Mouse (Mus musculus): ENCODE results near the gene Arid5b.

Gene Arid5b

DNA sequence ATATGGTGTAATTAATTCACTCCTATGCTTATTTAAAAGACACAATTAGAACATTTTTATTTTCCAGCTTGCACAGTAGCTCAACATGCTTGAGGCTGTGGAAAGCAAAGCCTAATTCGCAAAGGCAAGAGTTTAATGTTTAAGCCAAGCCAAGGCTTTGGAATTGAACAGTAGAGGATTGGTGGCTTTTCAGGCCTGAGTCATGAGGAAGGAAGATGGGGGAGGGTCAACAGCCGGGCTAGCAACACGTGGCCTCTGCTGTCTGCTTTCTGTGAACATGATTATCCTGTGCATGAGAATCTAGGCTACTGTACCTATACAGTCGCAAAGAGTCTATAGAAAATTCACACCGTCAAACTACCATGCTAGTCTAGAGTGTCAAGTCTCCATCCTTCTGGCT, 9.9 kb downstream of the Arid5b start:
- DNase-seq = no peak

GRCm38 (mm10) chr10:68263969-68264688, 14.4 kb downstream of the Arid5b start:
- no peak for DNase-seq

DNA sequence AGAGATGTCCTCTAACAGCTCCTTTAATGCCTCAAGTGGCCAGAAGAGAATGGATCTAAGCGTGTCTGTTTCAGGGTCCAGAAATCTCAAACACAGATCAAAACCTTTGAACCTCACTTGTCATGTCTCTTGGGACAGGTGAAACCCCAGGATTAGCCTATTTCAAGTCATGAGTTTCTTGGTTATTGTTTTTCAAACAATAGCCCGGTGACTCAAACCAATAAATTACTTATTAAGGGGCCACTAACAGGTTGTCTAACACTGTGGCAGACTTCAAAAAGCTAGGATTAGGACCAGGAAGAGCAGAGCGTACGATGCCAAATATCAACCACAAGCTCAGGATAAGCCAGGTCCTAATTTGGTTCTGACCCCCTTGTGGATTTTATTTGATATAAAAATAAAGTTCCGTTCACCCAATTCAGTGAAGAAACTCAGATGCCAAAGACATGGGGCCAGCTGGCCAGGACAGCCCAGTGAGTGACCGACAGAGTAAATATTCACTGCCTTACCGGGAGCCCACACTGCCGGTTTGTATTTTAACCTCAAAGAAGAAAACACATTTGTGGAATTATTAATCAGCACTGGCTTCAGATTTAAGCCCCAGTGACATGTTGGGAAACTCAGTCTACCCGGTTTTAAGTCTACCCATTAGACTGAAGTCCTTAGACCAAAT, 15.1 kb downstream of the Arid5b start:
- DNase-seq = no peak

- no peak for DNase-seq
Measured at GRCm38 (mm10) chr10:68259601-68260000, 18.9 kb downstream of the Arid5b start.

GRCm38 (mm10) chr10:68257358-68258056, 21.0 kb downstream of the Arid5b start:
- DNase-seq = no peak

DNA sequence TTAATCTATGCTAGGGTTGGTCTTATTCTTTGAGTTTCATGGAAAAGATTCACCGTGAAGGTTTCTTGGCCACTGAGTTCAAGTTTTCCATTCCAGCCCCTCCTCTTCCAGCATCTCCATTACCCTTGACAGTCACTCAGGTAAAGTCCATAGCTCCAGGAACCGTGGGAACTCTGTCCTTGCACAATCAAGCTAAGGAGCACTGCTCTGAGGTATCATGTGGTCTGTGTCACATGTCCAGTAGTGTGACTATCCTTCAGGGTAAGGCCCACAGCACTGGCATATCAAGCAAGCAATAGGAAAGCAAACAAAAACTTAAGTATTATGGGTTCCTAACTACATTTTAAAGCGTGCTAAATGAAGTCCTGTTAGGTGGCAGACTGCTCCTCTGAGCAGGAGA, 22.4 kb downstream of the Arid5b start:
- DNase-seq = no peak

- no peak for DNase-seq
Measured at GRCm38 (mm10) chr10:68253452-68254117, 25.0 kb downstream of the Arid5b start.

- no peak for DNase-seq
Measured at GRCm38 (mm10) chr10:68252650-68253049, 25.9 kb downstream of the Arid5b start.

DNA sequence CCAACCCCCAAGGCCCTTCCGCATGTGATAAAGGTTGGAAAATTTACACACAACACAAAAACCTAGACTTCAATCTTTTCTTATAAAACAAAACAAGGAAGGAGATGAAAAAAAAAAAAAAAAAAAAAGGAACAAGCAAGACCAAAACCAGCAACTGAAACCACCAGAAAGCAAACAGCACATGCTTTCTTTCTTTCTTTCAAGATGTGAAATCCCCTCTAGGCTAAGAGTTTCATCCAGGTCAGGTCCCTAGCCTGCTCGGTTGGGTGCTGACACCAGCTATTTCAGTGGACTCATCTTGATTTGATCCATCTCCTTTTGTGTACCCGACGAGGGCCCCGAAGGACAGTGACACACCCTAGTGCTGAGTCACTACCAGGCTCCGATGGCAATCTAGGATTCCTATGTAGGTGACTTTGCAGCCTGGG, 29.2 kb downstream of the Arid5b start:
- no peak for DNase-seq

GRCm38 (mm10) chr10:68248281-68249015, 30.1 kb downstream of the Arid5b start:
- DNase-seq = no peak

GRCm38 (mm10) chr10:68247490-68248280, 30.9 kb downstream of the Arid5b start:
- no peak for DNase-seq

- DNase-seq = no peak
Measured at GRCm38 (mm10) chr10:68246603-68247247, 31.8 kb downstream of the Arid5b start.

DNA sequence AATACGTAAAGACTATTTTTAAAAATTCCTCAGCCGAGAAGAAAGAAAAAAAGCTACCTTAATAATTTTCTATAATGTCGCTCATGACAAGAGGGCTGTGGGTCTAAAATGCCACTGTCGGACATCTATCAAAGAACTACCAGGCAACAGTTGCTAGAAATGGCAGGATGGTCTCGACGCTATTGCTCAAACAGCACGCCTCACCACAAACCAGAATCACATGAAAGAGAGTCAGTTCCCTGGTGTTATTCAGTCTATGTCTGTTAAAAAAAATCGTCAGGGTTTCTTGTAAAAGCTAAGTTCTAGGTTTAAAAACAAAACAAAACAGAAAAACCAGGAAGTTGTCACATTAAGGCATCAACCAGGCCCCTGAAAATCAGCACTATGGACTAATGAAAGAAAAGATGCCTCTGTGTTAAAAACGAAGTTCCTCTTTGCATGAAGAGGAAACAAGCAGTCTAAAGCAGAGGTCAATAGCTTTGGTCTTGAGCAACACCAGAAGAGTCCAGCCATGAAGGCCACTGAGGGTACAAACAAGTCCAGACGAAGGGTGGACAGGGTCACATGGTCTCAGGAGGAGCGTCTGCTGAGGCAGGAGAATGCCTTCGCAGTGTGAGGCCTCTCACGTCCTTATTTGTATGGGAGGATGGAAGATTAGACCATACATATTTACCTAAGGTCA, 37.6 kb downstream of the Arid5b start:
- DNase-seq = no peak

DNA sequence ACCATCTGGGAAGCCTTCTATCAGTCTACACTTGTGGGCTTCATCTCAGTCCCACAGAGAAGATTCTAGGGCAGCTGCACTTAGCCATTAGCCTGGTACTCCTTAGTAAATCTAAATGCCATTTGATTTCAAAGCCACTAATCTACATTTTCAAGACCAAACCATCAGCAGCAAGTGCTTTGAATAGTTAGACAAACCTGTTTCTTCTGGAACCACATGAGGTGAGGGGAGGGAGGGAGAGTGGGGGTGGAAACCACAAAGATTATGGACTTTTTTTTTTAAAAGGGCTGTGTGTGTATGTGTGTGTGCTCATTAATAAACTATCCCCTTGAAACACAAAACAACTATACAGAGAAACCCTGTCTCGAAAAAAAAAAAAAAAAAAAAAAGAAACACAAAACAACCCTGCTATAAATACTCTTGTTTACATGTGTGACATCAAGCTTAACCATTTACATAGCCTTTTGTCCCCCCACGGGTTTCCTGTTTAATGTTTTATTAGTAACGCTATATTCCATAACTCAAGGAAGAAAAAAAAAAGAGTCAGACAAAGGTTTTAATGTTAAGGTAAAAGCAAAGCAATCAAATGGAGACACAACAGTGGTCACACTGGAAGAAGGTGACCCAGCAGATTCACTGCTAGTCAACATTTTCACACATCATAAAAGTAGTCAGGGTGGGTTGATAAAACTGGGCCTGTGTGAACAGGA, 38.3 kb downstream of the Arid5b start:
- DNase-seq = no peak

- DNase-seq = no peak
Measured at GRCm38 (mm10) chr10:68239426-68240070, 39.0 kb downstream of the Arid5b start.

DNA sequence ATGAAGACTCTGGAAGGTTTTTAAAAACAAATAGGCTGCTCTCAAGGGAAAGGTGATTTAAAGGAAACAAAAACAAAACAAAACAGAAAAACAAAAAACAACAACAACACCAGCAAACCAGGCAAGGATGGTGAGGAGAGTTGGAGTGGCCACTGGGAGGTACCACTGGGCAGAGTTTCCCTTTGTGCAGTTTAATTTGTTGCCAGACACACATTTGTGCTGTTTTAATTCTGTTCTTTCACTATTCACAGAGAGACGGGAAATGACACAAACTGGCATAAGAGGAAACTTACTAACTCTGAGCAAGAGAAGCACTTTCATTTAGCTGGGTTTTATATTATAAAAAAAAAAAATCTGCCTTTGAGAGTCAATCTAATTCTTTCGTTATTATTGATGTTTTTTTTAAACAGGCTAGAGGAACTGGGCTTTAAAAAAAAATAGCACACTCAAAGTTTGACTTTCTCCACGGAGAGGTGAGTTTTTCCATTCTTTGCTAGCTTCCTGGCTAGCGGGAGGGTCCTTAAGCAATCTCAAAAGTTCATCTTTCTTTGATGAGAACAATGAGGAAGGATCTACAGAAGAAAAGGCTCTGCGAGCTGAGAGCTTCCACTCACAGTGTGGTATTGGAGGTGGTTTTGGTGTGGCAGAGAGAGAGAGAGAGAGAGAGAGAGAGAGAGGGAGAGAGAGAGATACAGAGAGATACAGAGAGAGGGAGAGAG, 39.7 kb downstream of the Arid5b start:
- no peak for DNase-seq

DNA sequence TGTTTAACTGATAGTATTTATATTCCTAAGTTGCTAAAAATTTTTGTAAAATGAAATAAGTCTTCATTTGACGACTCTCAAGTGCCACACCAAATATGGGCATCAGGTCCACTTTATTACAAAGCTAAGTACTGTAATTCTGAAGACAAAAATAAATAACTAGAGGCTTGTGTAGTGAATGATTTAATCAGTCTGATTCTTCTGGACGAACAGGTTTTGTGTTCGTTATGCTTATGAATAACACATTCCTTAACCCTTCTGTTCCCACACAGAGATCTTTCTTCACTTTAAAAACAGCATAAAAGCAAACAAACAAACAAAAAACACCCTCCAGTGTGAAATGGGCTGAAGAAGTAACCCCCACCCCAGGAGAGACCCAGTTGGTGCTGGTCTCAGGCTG, 40.4 kb downstream of the Arid5b start:
- DNase-seq = no peak

- no peak for DNase-seq
Measured at GRCm38 (mm10) chr10:68236956-68237455, 41.5 kb downstream of the Arid5b start.
